Mouse (Mus musculus): ENCODE data around the gene Itpr2. TPM values are rescaled to one million over a fixed set of nuclear protein-coding genes. Genes with fewer than 3 reads are reported as not detected.

The Itpr2 gene
- polyA plus RNA-seq, 1 experiment from 2014 or later = 32.4 TPM

DNA sequence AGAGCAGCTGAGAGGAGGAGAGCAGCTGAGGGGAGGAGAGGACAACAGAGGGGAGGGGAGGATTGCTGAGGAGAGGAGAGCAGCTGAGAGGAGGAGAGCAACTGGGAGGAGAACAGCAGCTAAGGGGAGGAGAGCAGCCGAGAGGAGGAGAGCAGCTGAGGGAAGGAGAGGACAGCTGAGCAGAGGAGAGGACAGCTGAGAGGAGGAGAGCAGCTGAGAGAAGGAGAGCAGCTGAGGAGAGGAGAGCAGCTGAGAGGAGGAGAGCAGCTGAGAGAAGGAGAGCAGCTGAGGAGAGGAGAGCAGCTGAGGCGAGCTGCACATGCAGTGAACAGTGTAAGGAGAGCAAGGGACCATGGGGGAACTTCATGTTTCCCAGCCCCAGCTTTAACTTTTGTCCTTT, 62.2 kb downstream of the Itpr2 start:
- 59% methylated on average over 2 of the region's 2 CpGs for WGBS
- no peak overlapping the region for H3K27ac ChIP-seq (ENCODE audit: poor library complexity, severe bottlenecking)

DNA sequence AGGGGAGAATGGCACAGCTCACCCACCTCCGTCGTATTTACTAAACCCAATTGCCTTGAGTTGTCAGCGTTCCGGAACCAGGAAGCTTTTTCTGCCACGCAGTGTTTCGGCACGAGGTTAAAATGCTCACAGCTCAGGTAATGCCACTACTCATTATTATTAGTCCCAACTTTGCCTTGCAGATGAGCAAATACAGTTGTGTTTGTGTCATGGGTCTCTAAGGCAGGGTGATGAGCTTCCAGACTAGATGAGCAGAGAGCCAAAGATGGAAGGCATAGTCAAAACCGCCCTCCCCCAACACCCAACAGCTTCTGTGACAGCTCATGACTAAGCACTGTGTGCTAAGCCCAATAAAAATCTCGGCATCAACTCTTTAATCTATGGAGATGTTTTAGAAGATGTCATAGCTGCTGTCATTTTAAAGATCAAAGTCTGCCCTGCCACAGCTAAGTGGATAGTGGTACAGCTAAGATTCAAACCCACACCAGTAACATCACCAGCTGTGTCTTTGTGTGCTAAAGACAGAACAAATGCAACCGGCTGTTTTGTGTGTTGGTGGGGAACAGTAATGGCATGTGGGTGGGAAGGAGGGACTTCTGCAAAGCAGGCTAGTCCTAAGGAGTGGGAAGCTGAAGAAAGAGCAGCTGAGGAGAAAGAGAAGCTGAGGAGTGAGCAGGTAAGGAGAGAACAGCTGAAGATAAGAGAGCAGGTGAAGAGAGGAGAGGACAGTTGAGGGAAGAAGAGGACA, 62.8 kb downstream of the Itpr2 start:
- 0 out of 2 replicates have a peak, but pooled peaks cover 2% of the 10 kb centered on the region for H3K9me3 ChIP-seq (replicated peaks)
- H3K9ac ChIP-seq = no peak overlapping the region
- H3K36me3 ChIP-seq = no peaks in the 10 kb centered on the region
- H3K4me3 ChIP-seq = no peak overlapping the region
- WGBS = 81% methylated on average over 10 of the region's 10 CpGs
- no peaks in the 10 kb centered on the region for H3K27me3 ChIP-seq (replicated peaks)
- H3K4me1 ChIP-seq (replicated peaks) = peaks cover 9% of the 10 kb centered on the region; the same call in 1 of the 2 replicates
- no peak overlapping the region for H3K27ac ChIP-seq (ENCODE audit: poor library complexity, severe bottlenecking)
- H3K4me2 ChIP-seq = no peak overlapping the region
- ATAC-seq (ENCODE audit: insufficient number of reproducible peaks, low FRiP score) = no peak

More for the DNA sequence above, 62.2 kb downstream of the Itpr2 start:
- no peak for ATAC-seq (ENCODE audit: insufficient number of reproducible peaks, low FRiP score)
- H3K27me3 ChIP-seq (replicated peaks) = no peaks in the 10 kb centered on the region
- no peak overlapping the region for H3K4me3 ChIP-seq
- H3K4me1 ChIP-seq (replicated peaks) = peaks cover 9% of the 10 kb centered on the region; the same call in 1 of the 2 replicates
- H3K9me3 ChIP-seq (replicated peaks) = 0 out of 2 replicates have a peak, but pooled peaks cover 2% of the 10 kb centered on the region
- H3K36me3 ChIP-seq = no peaks in the 10 kb centered on the region
- H3K9ac ChIP-seq = no peak overlapping the region
- no peak overlapping the region for H3K4me2 ChIP-seq

DNA sequence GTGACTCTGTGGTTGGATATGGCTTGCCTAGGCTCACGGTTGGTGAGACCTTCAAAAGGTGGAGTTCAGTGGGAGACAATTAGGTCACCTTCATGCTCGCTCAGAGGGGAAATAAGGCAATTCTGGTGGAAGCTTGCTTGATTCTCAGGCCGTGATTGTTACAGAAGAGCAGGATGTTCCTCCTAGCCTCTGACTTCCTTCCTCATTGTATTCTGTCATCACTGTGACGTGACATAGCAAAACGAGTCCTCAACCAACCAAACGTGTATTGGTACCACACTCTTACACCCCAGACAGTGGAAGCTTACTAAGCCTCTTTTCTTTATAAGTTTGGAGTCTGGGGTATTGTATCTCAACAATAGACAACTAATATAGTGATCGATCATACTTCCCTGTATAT, 64.0 kb downstream of the Itpr2 start:
- Histone ChIP-seq H3K4me2 (no peak overlapping the region), H3K4me3 (no peak overlapping the region), H3K36me3 (no peaks in the 10 kb centered on the region), H3K4me1 (replicated peaks) (peaks cover 9% of the 10 kb centered on the region; the same call in 1 of the 2 replicates), H3K27me3 (replicated peaks) (no peaks in the 10 kb centered on the region), H3K9me3 (replicated peaks) (0 out of 2 replicates have a peak, but pooled peaks cover 2% of the 10 kb centered on the region), H3K9ac (no peak overlapping the region), H3K27ac (ENCODE audit: poor library complexity, severe bottlenecking) (no peak overlapping the region)
- 64% methylated on average over 7 of the region's 7 CpGs for WGBS
- no peak for ATAC-seq (ENCODE audit: insufficient number of reproducible peaks, low FRiP score)

DNA sequence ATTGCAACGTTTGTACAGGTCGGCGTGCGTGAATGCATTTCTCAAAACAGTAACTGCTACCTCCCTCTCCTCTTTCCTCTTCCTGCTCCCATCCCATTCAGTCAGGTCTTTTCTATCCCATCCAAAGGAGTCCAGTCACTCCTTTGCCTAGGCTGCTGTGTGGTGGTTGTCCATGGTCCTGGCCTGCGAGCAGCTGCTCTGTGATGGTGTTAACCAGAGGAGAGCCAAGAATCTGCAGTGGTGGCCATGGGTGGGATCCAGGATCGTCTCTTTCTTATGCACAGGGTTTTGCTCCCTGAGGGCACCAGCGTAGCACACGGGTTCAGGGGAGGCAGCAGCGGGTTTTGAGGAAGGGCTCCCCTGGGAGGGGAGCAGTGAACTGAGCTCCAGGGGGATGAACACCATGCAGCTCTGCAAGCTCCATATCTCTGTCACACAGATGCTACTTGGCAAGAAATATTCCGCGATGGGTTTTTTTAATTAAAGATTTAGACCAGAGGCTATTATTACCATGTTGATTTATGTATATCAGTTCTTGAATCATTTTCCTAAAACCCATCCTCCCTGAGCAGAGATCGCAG, 65.0 kb downstream of the Itpr2 start:
- Histone ChIP-seq H3K27me3 (replicated peaks) (no peaks in the 10 kb centered on the region), H3K36me3 (no peaks in the 10 kb centered on the region), H3K4me3 (no peak overlapping the region), H3K27ac (ENCODE audit: poor library complexity, severe bottlenecking) (no peak overlapping the region), H3K9ac (no peak overlapping the region), H3K4me2 (no peak overlapping the region), H3K9me3 (replicated peaks) (0 out of 2 replicates have a peak, but pooled peaks cover 2% of the 10 kb centered on the region), H3K4me1 (replicated peaks) (peaks cover 9% of the 10 kb centered on the region; the same call in 1 of the 2 replicates)
- WGBS = 55% methylated on average over 12 of the region's 12 CpGs
- no peak for ATAC-seq (ENCODE audit: insufficient number of reproducible peaks, low FRiP score)

DNA sequence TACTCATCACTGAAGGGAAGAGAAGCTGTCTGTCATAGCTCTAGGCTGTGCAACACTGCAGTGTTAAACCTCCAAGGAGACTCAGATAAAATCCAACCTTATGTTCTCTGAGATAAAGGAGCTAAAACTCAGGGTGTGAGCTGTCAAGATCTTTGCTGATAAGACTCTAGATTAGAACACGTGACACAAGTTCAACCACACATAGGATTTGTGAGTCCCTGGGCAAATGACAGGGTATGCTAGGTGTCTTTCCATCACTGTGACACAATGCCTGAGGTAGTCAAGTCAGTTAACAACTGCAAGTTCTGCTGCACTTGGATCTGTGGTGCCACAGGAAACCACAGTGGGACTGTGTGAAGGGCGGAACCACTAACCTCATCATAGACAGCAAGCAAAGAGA, 67.8 kb downstream of the Itpr2 start:
- Histone ChIP-seq H3K36me3 (no peaks in the 10 kb centered on the region), H3K4me3 (no peak overlapping the region), H3K9ac (no peak overlapping the region), H3K27me3 (replicated peaks) (no peaks in the 10 kb centered on the region), H3K27ac (ENCODE audit: poor library complexity, severe bottlenecking) (no peak overlapping the region), H3K4me2 (no peak overlapping the region), H3K9me3 (replicated peaks) (no peaks in the 10 kb centered on the region), H3K4me1 (replicated peaks) (peaks cover 7% of the 10 kb centered on the region)
- 69% methylated on average over 2 of the region's 2 CpGs for WGBS
- no peak for ATAC-seq (ENCODE audit: insufficient number of reproducible peaks, low FRiP score)

DNA sequence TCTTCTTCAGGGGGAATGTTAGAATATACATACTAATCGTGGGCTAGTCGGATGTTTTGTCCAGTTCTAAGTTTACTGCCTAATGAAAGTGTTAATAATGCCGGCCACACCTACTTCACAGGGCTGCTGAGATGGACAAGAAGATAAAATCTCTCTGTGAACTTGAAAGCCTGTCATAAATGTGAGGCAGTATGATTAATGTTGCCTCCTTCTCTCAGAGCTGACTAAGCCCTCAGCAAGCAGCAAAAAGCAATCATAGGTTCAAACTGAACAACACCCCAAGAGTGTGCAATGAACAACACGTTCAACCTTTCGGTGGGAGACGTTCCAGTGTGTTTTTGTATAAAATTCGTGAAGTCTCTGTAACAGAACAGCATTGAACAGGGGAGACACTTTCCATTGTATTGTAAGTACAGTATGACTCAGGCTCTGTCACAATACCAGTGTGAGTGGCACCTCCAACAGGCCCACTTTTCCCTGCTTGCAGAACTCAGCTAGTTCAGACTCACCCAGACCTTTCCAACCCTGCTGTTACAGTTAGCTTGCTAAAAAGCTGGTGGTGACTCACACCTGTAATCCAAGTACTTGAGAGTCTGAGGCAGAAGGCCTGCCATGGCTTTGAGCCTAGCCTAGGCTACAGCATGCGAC, 69.7 kb downstream of the Itpr2 start:
- H3K36me3 ChIP-seq = no peaks in the 10 kb centered on the region
- no peak overlapping the region for H3K27ac ChIP-seq (ENCODE audit: poor library complexity, severe bottlenecking)
- no peak overlapping the region for H3K4me2 ChIP-seq
- H3K9ac ChIP-seq = no peak overlapping the region
- 72% methylated on average over 8 of the region's 8 CpGs for WGBS
- H3K4me1 ChIP-seq (replicated peaks) = peaks cover 10% of the 10 kb centered on the region
- no peaks in the 10 kb centered on the region for H3K27me3 ChIP-seq (replicated peaks)
- no peak for ATAC-seq (ENCODE audit: insufficient number of reproducible peaks, low FRiP score)
- no peaks in the 10 kb centered on the region for H3K9me3 ChIP-seq (replicated peaks)
- H3K4me3 ChIP-seq = no peak overlapping the region

DNA sequence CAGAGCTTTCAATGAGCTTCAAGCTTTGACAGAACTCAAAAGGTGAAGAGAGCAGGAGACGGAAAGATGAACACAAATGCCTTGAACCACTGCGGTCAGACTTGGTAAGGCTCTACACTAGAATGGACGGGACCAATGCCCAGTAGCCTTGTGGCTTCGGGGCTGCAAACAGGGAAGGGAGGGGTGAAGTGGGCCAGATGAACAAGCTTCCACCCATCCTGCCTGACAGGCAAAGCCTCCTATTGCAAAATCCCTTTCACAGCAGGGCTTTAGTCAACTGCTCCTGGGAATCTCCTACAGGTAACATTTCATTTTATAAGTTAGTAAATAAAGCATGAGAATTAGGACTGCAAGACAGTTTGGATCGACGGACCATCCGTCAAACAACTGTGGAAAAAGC, 70.2 kb downstream of the Itpr2 start:
- Histone ChIP-seq H3K4me2 (no peak overlapping the region), H3K27me3 (replicated peaks) (no peaks in the 10 kb centered on the region), H3K9me3 (replicated peaks) (no peaks in the 10 kb centered on the region), H3K36me3 (no peaks in the 10 kb centered on the region), H3K27ac (ENCODE audit: poor library complexity, severe bottlenecking) (no peak overlapping the region), H3K9ac (no peak overlapping the region), H3K4me1 (replicated peaks) (peaks cover 13% of the 10 kb centered on the region), H3K4me3 (no peak overlapping the region)
- ATAC-seq (ENCODE audit: insufficient number of reproducible peaks, low FRiP score) = no peak
- WGBS = 86% methylated on average over 7 of the region's 7 CpGs

DNA sequence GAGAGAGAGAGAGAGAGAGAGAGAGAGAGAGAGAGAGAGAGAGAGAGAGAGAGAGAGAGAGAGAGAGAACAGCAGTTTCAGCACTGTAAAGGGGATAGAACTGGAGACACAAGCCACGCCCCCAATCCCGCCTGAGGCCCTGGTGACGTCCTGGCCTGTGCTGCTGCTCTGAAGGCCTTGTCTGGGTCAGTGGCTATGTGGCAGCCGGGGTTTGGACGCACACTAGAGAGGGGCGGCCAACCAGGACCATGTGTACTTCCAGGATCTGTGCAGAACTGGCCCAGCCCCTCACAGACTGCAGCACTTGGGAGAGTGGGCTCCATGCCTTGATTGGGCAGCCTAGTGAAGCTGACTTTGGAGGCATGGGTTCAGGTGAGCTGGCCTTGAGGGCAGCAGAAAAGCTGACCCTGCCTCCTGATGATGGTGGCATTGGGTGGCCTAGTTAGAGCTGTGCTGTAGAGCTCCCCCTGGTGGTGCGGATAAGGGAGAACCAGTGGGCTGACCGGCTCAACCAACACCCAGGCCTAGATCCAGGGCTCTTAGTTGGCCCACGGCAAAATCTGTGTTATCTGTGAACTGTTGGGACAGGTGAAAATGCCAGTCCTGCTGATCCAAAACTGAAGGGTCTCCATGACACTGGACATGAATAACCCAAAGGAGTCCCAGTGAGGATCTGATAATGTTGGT, 72.2 kb downstream of the Itpr2 start:
- 46% methylated on average over 9 of the region's 9 CpGs for WGBS
- H3K36me3 ChIP-seq = peaks cover 8% of the 10 kb centered on the region; the same call in 1 of the 2 replicates
- peak; percentile 39; the same call in 1 of the 2 replicates for ATAC-seq (ENCODE audit: insufficient number of reproducible peaks, low FRiP score)

DNA sequence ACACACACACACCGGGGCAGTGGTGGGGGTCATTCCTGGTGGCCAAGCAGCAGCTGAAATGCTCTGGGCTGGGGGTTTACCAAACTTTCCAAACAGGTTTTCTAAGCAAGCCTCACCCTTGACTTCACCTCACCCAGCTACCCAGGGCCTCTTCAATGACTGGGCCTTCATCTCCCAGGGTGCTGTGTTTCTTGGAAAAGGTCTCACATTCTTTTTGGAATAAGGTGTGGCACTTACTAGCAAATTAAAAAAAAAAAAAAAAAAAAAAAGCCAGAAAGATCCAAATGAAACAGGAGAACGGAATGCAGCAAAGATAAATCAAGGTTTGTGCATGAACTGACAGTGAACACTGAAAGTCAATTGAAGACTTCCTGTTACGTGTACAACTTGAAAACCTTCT, 77.2 kb downstream of the Itpr2 start:
- Histone ChIP-seq H3K27ac (ENCODE audit: poor library complexity, severe bottlenecking) (no peak overlapping the region), H3K27me3 (replicated peaks) (no peaks in the 10 kb centered on the region), H3K4me2 (no peak overlapping the region), H3K9ac (no peak overlapping the region), H3K4me1 (replicated peaks) (peaks cover 24% of the 10 kb centered on the region), H3K4me3 (no peak overlapping the region), H3K9me3 (replicated peaks) (no peaks in the 10 kb centered on the region), H3K36me3 (peaks cover 21% of the 10 kb centered on the region)
- no peak for ATAC-seq (ENCODE audit: insufficient number of reproducible peaks, low FRiP score)
- WGBS = 77% methylated on average over 3 of the region's 3 CpGs

More for the DNA sequence above, 72.2 kb downstream of the Itpr2 start:
- no peak overlapping the region for H3K4me3 ChIP-seq
- H3K9me3 ChIP-seq (replicated peaks) = no peaks in the 10 kb centered on the region
- H3K9ac ChIP-seq = no peak overlapping the region
- H3K4me1 ChIP-seq (replicated peaks) = peaks cover 16% of the 10 kb centered on the region
- no peak overlapping the region for H3K27ac ChIP-seq (ENCODE audit: poor library complexity, severe bottlenecking)
- H3K4me2 ChIP-seq = no peak overlapping the region
- H3K27me3 ChIP-seq (replicated peaks) = no peaks in the 10 kb centered on the region

DNA sequence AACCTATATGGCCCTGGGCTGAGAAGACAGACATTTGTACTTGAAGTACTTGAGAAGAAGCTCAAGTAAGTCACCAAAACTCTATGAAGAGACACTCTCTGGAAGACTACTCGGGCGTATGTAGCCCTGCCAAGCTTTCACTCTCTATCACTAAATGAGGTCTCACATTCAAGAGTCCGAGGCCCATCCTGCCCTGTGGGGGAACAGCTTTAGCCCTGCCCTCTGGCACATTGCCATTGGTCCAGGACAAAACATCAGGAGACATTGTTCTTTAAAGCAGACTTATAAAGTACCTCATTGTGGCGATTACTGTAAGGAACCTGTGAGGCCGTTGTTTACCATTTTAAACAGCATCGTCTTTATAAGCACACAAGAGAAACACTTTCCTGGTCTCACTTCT, 77.7 kb downstream of the Itpr2 start:
- Histone ChIP-seq H3K36me3 (peaks cover 21% of the 10 kb centered on the region), H3K4me3 (no peak overlapping the region), H3K9ac (no peak overlapping the region), H3K27me3 (replicated peaks) (no peaks in the 10 kb centered on the region), H3K27ac (ENCODE audit: poor library complexity, severe bottlenecking) (no peak overlapping the region), H3K9me3 (replicated peaks) (no peaks in the 10 kb centered on the region), H3K4me1 (replicated peaks) (peaks cover 20% of the 10 kb centered on the region), H3K4me2 (no peak overlapping the region)
- WGBS = 79% methylated on average over 6 of the region's 6 CpGs
- ATAC-seq (ENCODE audit: insufficient number of reproducible peaks, low FRiP score) = no peak

DNA sequence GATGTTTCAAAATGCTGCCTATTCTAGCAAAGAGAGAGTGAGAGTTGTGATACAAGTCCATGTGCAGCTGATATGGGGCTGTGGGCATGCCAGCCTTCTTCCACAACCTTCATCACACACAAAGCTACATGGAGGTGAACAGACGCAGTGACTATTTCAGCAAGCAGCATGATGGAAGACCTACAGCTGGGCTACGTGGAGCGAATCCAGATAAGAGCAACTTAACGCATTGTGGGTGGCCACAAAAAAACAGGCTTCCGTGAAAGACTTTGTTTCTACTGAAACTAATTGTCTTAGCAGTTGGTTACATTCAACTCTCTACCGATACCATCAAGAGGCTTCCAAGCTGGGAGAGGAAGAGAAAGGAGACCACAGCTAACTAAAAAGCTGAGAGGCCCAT, 81.3 kb downstream of the Itpr2 start:
- 37% methylated on average over 6 of the region's 6 CpGs for WGBS
- Histone ChIP-seq H3K9me3 (replicated peaks) (no peaks in the 10 kb centered on the region), H3K27ac (ENCODE audit: poor library complexity, severe bottlenecking) (no peak overlapping the region), H3K4me3 (no peak overlapping the region), H3K4me1 (replicated peaks) (peaks cover 10% of the 10 kb centered on the region; the same call in 1 of the 2 replicates), H3K27me3 (replicated peaks) (no peaks in the 10 kb centered on the region), H3K4me2 (no peak overlapping the region), H3K36me3 (peaks cover 39% of the 10 kb centered on the region), H3K9ac (no peak overlapping the region)
- no peak for ATAC-seq (ENCODE audit: insufficient number of reproducible peaks, low FRiP score)

All from heart, embryonic 12.5 days (tissue).